Mouse (Mus musculus) thymus, adult 2 months (tissue): Measurements from ENCODE around the gene Galc.

Experiments
- CTCF ChIP-seq: fragments of 200-500 bp; IDR thresholded peaks from 2 replicates; pipeline ENCODE4 v1.5.1; 2012; ENCODE audit warnings: mild to moderate bottlenecking, control low read depth, low read length, moderate library complexity, borderline replicate concordance; ENCODE audit not compliant: control insufficient read depth, poor library complexity, insufficient read depth; ENCODE audit errors: extremely low read depth
- POLR2A ChIP-seq: fragments of 200-500 bp; IDR thresholded peaks from 2 replicates; pipeline ENCODE4 v1.6.1; 2012; ENCODE audit warnings: mild to moderate bottlenecking, low read length, control low read depth, moderate library complexity; ENCODE audit not compliant: control insufficient read depth, poor library complexity, insufficient read depth; ENCODE audit errors: extremely low read depth

DNA sequence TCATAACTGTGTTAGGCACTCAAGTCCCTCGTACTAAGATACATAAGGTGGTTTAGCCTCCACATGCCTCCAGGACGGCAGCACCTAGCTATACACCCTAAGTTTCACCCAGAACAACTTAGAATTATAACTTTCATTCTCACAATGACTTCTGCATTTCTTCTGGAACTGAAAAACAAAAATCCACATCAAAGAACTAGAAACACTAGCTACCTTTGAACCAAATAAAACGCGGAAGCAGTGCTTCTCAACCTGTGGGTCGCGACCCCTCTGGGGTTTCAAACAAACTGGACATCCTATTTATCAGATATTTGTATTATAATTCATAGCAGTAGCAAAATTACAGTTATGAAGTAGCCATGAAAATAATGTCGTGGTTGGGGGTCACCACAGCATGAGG lies 45.5 kb downstream of the Galc start:
- TF ChIP-seq CTCF (no peak), POLR2A (no peak)
